Comparison of ENCODE assay signal across 9 mouse cellular contexts in genomic region chr8:70720739-70721138, GRCm38 (mm10). TPM values are rescaled to one million over a fixed set of nuclear protein-coding genes. Genes with fewer than 3 reads are reported as not detected.
DNase-seq lines count a peak whose midpoint lies in the region; ATAC-seq and TF ChIP-seq lines count a peak whose summit lies in the region.
"Had no signal": no experiment of that assay in that cellular context is flagged by ENCODE, and none has a peak within 500 bp of the region (broad histone marks: within the 10 kb centered on the region; RNA-seq: fewer than 3 reads in every experiment).

No protein-coding gene starts in this region.

- no peak for ATAC-seq in embryonic facial prominence, embryonic 11.5 days (replicated peaks; ENCODE audit: insufficient number of reproducible peaks, low FRiP score, low TSS enrichment, low read depth)

- TF ChIP-seq POLR2A in small intestine, adult 2 months (IDR thresholded peaks at IDR 0.05; ENCODE audit: low read depth, low read length): no peak

- DNase-seq in adrenal gland, adult (ENCODE audit: inconsistent age in 2 of 2, low spot score in 1 of 2): peak; percentile 75 to 93
- DNase-seq in adrenal gland, adult 8-10 months: no peak
- peak; percentile 87 for DNase-seq in adrenal gland, postnatal 10 days
- peak; percentile 80 for DNase-seq in embryonic facial prominence, embryonic 11.5 days (ENCODE audit: low spot score)
- DNase-seq in heart, postnatal 10 days: peak; percentile 80 to 92
- DNase-seq in left cerebral cortex, adult 2 months (ENCODE audit: extremely low spot score in 1 of 2, low spot score in 2 of 2): peak; percentile 69 to 86
- peak; percentile 78 for DNase-seq in midbrain, embryonic 10.5 days (ENCODE audit: low spot score)

- H3K27me3 ChIP-seq in embryonic facial prominence, embryonic 11.5 days (ENCODE audit: control insufficient read depth, insufficient read depth, low read length): no peaks in the 10 kb centered on the region
- H3K27me3 ChIP-seq in midbrain, embryonic 10.5 days (ENCODE audit: low read depth, poor library complexity, severe bottlenecking): peaks cover 27% of the 10 kb centered on the region
- no peaks in the 10 kb centered on the region for H3K27me3 ChIP-seq in small intestine, adult 2 months (ENCODE audit: control insufficient read depth, insufficient read depth, low read length)

- 1% methylated on average over 3 of the region's 3 CpGs for WGBS in embryonic facial prominence, embryonic 11.5 days
- 4% methylated on average over 3 of the region's 3 CpGs for WGBS in midbrain, embryonic 10.5 days
- 6% methylated on average over 3 of the region's 3 CpGs for WGBS in small intestine, adult 2 months

- intact Hi-C loops in heart, postnatal 10 days (cut with DNase I): loop anchor here (1.0 to 5.0 kb wide), 5 partner anchors 32 to 148 kb away; no protein-coding TSS in a partner anchor
- intact Hi-C loops in left cerebral cortex, adult 2 months (cut with DNase I): loop anchor here (1.0 kb wide), 3 partner anchors 32 to 120 kb away; no protein-coding TSS in a partner anchor

- H3K36me3 ChIP-seq in embryonic facial prominence, embryonic 11.5 days (replicated peaks; ENCODE audit: control insufficient read depth, insufficient read depth, low read depth, low read length): no peaks in the 10 kb centered on the region
- H3K36me3 ChIP-seq in midbrain, embryonic 10.5 days: no peaks in the 10 kb centered on the region
- H3K36me3 ChIP-seq in small intestine, adult 2 months (ENCODE audit: control insufficient read depth, insufficient read depth, low read length): no peaks in the 10 kb centered on the region
- H3K36me3 ChIP-seq: liver, embryonic 15.5 days had no signal

- H3K9me3 ChIP-seq in embryonic facial prominence, embryonic 11.5 days (replicated peaks; ENCODE audit: control insufficient read depth, low read length): no peaks in the 10 kb centered on the region
- no peaks in the 10 kb centered on the region for H3K9me3 ChIP-seq in midbrain, embryonic 10.5 days (replicated peaks)
- H3K9me3 ChIP-seq: liver, embryonic 15.5 days had no signal

- no peak overlapping the region for H3K27ac ChIP-seq in embryonic facial prominence, embryonic 11.5 days (replicated peaks; ENCODE audit: low read depth, low read length)
- no peak overlapping the region for H3K27ac ChIP-seq in left cerebral cortex, adult 2 months
- no peak overlapping the region for H3K27ac ChIP-seq in midbrain, embryonic 10.5 days (replicated peaks)
- no peak overlapping the region for H3K27ac ChIP-seq in small intestine, adult 2 months (ENCODE audit: insufficient read depth, low read depth, low read length)
- H3K27ac ChIP-seq: liver, embryonic 15.5 days had no signal

- H3K4me2 ChIP-seq in embryonic facial prominence, embryonic 11.5 days (ENCODE audit: low read depth, low read length): no peak overlapping the region
- H3K4me2 ChIP-seq: liver, embryonic 15.5 days had no signal

- H3K9ac ChIP-seq in embryonic facial prominence, embryonic 11.5 days (replicated peaks; ENCODE audit: low read length): no peak overlapping the region
- H3K9ac ChIP-seq: liver, embryonic 15.5 days had no signal

- TF ChIP-seq CTCF in left cerebral cortex, adult 2 months (IDR thresholded peaks at IDR 0.05): peak; percentile 99
- TF ChIP-seq CTCF in small intestine, adult 2 months (IDR thresholded peaks at IDR 0.05; ENCODE audit: extremely low read depth, insufficient read length, insufficient replicate concordance, low read depth, low read length): peak; percentile 83; the same call in 1 of the 2 replicates

- no peak overlapping the region for H3K4me3 ChIP-seq in embryonic facial prominence, embryonic 11.5 days (ENCODE audit: low read depth, low read length)
- no peak overlapping the region for H3K4me3 ChIP-seq in left cerebral cortex, adult 2 months
- H3K4me3 ChIP-seq in midbrain, embryonic 10.5 days: no peak overlapping the region
- H3K4me3 ChIP-seq in small intestine, adult 2 months (ENCODE audit: low read depth, low read length): no peak overlapping the region
- H3K4me3 ChIP-seq: liver, embryonic 15.5 days had no signal

- no peaks in the 10 kb centered on the region for H3K4me1 ChIP-seq in embryonic facial prominence, embryonic 11.5 days (ENCODE audit: control insufficient read depth, insufficient read depth, low read length)
- peaks cover 7% of the 10 kb centered on the region for H3K4me1 ChIP-seq in midbrain, embryonic 10.5 days
- H3K4me1 ChIP-seq in small intestine, adult 2 months (ENCODE audit: control insufficient read depth, insufficient read depth, insufficient read length, low read length): peaks cover 6% of the 10 kb centered on the region

RNA-seq across cellular contexts. Expression of gene Gm3336, which starts 2.4 kb away (rescaled TPM):
- not detected for total RNA-seq in adrenal gland, adult 8-10 months (2022)
- not detected for total RNA-seq in adrenal gland, postnatal 10 days (2021)
- not detected in 2 replicates for polyA plus RNA-seq in embryonic facial prominence, embryonic 11.5 days (2014; fragmentation: Nextera tagmentation; extraction: Ambion mirVana)
- not detected for total RNA-seq in heart, postnatal 10 days (2021)
- not detected for total RNA-seq in left cerebral cortex, adult 2 months (2021)
- not detected in 2 replicates for polyA plus RNA-seq in midbrain, embryonic 10.5 days (2016; fragmentation: Nextera tagmentation; extraction: Ambion mirVana)
- 42.0 and 73.6 TPM in 2 replicates for polyA plus RNA-seq in small intestine, adult 2 months (2012; rRNA removed)

RNA-seq across cellular contexts. Expression of gene Pde4c, which starts 2.8 kb away (rescaled TPM):
- total RNA-seq in adrenal gland, adult 8-10 months (2022): under 1 TPM; 0.26 to 0.86 (median 0.30) TPM
- total RNA-seq in adrenal gland, postnatal 10 days (2021): 1 to 10 TPM; 2.4 to 2.8 TPM
- 0.06 and 0.20 TPM in 2 replicates for polyA plus RNA-seq in embryonic facial prominence, embryonic 11.5 days (2014; fragmentation: Nextera tagmentation; extraction: Ambion mirVana)
- total RNA-seq in heart, postnatal 10 days (2021): 1 to 10 TPM; 2.0 to 4.0 TPM
- total RNA-seq in left cerebral cortex, adult 2 months (2021): 1 to 10 TPM; 1.9 to 3.0 TPM
- polyA plus RNA-seq in midbrain, embryonic 10.5 days (2016; fragmentation: Nextera tagmentation; extraction: Ambion mirVana): 0.72 and 0.78 TPM in 2 replicates
- 6.5 and 6.8 TPM in 2 replicates for polyA plus RNA-seq in small intestine, adult 2 months (2012; rRNA removed)

RNA-seq across cellular contexts. Expression of gene Iqcn, which starts 17.5 kb away (rescaled TPM):
- total RNA-seq in adrenal gland, adult 8-10 months (2022): under 1 TPM in 3 of 4 experiments, not detected in 1; 0.07 to 0.09 (median 0.08) TPM
- total RNA-seq in adrenal gland, postnatal 10 days (2021): under 1 TPM; 0.15 to 0.30 TPM
- polyA plus RNA-seq in embryonic facial prominence, embryonic 11.5 days (2014; fragmentation: Nextera tagmentation; extraction: Ambion mirVana): not detected in 2 replicates
- under 1 TPM in 1 of 2 experiments, not detected in 1; 0.07 TPM for total RNA-seq in heart, postnatal 10 days (2021)
- under 1 TPM; 0.16 to 0.21 TPM for total RNA-seq in left cerebral cortex, adult 2 months (2021)
- not detected in 2 replicates for polyA plus RNA-seq in midbrain, embryonic 10.5 days (2016; fragmentation: Nextera tagmentation; extraction: Ambion mirVana)
- polyA plus RNA-seq in small intestine, adult 2 months (2012; rRNA removed): 0.03 and 0.05 TPM in 2 replicates

RNA-seq across cellular contexts. Expression of gene Jund, which starts 22.0 kb away (rescaled TPM):
- total RNA-seq in adrenal gland, adult 8-10 months (2022): 100 to 1,000 TPM; 187 to 329 (median 253) TPM
- 100 to 1,000 TPM; 149 to 185 TPM for total RNA-seq in adrenal gland, postnatal 10 days (2021)
- polyA plus RNA-seq in embryonic facial prominence, embryonic 11.5 days (2014; fragmentation: Nextera tagmentation; extraction: Ambion mirVana): 94.2 and 104 TPM in 2 replicates
- total RNA-seq in heart, postnatal 10 days (2021): 100 to 1,000 TPM; 178 to 214 TPM
- total RNA-seq in left cerebral cortex, adult 2 months (2021): 100 to 1,000 TPM; 247 to 264 TPM
- 62.5 and 78.6 TPM in 2 replicates for polyA plus RNA-seq in midbrain, embryonic 10.5 days (2016; fragmentation: Nextera tagmentation; extraction: Ambion mirVana)
- 419 and 1,098 TPM in 2 replicates for polyA plus RNA-seq in small intestine, adult 2 months (2012; rRNA removed)

RNA-seq across cellular contexts. Expression of gene Rab3a, which starts 33.7 kb away (rescaled TPM):
- 10 to 100 TPM; 59.6 to 90.1 (median 74.4) TPM for total RNA-seq in adrenal gland, adult 8-10 months (2022)
- total RNA-seq in adrenal gland, postnatal 10 days (2021): 10 to 100 TPM; 53.3 to 53.9 TPM
- polyA plus RNA-seq in embryonic facial prominence, embryonic 11.5 days (2014; fragmentation: Nextera tagmentation; extraction: Ambion mirVana): 24.8 and 31.6 TPM in 2 replicates
- 10 to 100 TPM; 37.3 to 38.9 TPM for total RNA-seq in heart, postnatal 10 days (2021)
- total RNA-seq in left cerebral cortex, adult 2 months (2021): 100 to 1,000 TPM; 808 to 835 TPM
- 17.2 and 40.7 TPM in 2 replicates for polyA plus RNA-seq in midbrain, embryonic 10.5 days (2016; fragmentation: Nextera tagmentation; extraction: Ambion mirVana)
- 14.9 and 26.3 TPM in 2 replicates for polyA plus RNA-seq in small intestine, adult 2 months (2012; rRNA removed)
